Mouse (Mus musculus): ENCODE results near the gene Eri3. TPM values are rescaled to one million over a fixed set of nuclear protein-coding genes. Genes with fewer than 3 reads are reported as not detected.

The Eri3 gene
- total RNA-seq, 1 experiment, result 36.0 TPM

DNA sequence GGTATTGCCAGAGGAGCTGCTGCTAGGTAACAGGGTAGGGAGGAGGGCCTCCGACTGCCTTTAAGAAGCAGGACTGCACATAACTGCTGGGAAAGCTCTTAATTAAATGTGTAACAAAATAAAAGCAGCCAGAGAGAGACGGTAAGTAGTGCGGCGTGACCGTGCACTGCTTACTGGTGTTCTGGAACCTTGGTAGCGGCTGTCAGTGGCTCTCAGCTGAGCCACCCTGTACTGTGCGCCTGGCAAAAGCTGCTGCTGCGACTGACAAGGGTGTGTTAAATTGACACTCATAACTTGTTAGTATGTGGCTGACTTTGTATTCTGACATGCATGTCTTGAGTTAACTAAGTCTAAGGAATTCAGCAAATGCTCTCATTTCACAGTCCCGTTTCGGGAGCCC, 45.1 kb downstream of the Eri3 start:
- Histone ChIP-seq H3K9me3 (ENCODE audit: control insufficient read depth, insufficient read depth, low read depth, low read length) (no peaks in the 10 kb centered on the region), H3K27ac (ENCODE audit: insufficient read depth, low read depth, low read length, poor library complexity, severe bottlenecking) (no peak overlapping the region), H3K4me3 (ENCODE audit: insufficient read depth in 1 of 2, low read depth in 1 of 2, low read length in 2 of 2, poor library complexity in 1 of 2, severe bottlenecking in 1 of 2) (no peak overlapping the region), H3K36me3 (ENCODE audit: control insufficient read depth, insufficient read depth, low read length, poor library complexity, severe bottlenecking) (peaks cover 17% of the 10 kb centered on the region), H3K4me1 (ENCODE audit: control insufficient read depth in 2 of 2, insufficient read depth in 2 of 2, low read length in 2 of 2, poor library complexity in 1 of 2) (no peaks in the 10 kb centered on the region), H3K9ac (ENCODE audit: insufficient read depth, low read depth, low read length, poor library complexity, severe bottlenecking) (no peak overlapping the region)
- TF ChIP-seq CHD2 (IDR thresholded peaks at IDR 0.05; ENCODE audit: low read depth, low read length) (no peak), MAFK (IDR thresholded peaks at IDR 0.05; ENCODE audit: insufficient read depth, low read depth, low read length) (no peak), ZC3H11A (IDR thresholded peaks at IDR 0.05; ENCODE audit: borderline replicate concordance, low read depth, low read length) (no peak), ZNF384 (IDR thresholded peaks at IDR 0.05; ENCODE audit: low read depth, low read length) (no peak), HCFC1 (IDR thresholded peaks at IDR 0.05; ENCODE audit: borderline replicate concordance, insufficient read depth, low read length) (no peak)
- no peak for DNase-seq (ENCODE audit: low read depth, low spot score)
- in situ Hi-C loops (cut with MboI; ENCODE audit: low sequenced_read_pairs in 2 of 2, unreplicated experiment in 2 of 2), result no loop called here

DNA sequence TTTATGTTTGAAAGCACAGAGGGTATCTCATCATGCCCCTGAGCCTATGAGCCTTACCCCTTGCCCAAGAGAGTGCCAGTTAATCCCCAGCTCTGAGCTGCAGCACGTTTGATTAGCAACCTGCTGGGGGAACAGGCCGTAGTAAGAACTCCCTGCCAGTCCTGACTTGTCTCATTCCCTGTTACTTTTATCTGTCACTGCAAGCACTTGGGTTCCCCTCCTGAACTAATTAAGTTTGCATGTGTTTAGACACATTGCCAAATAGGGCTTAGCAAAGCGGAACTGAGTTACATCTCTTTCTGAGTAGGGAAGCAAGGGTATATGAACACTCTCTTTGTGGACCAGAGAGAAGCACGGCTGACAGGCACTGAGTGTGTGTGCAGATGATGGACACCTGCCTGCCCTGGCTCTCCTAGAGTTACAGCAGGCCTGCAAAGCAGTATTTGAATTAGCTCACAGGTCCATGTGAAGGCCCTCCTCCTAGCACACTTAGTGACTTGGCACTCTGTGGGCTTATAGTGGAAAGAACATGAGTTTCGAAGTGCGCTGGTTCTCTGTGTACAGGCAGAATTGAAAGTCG, 49.9 kb downstream of the Eri3 start:
- H3K4me1 ChIP-seq (ENCODE audit: control insufficient read depth in 2 of 2, insufficient read depth in 2 of 2, low read length in 2 of 2, poor library complexity in 1 of 2), result no peaks in the 10 kb centered on the region
- H3K27ac ChIP-seq (ENCODE audit: insufficient read depth, low read depth, low read length, poor library complexity, severe bottlenecking), result no peak overlapping the region
- H3K9me3 ChIP-seq (ENCODE audit: control insufficient read depth, insufficient read depth, low read depth, low read length), result no peaks in the 10 kb centered on the region
- no peak overlapping the region for H3K9ac ChIP-seq (ENCODE audit: insufficient read depth, low read depth, low read length, poor library complexity, severe bottlenecking)
- H3K4me3 ChIP-seq (ENCODE audit: insufficient read depth in 1 of 2, low read depth in 1 of 2, low read length in 2 of 2, poor library complexity in 1 of 2, severe bottlenecking in 1 of 2), result no peak overlapping the region
- DNase-seq (ENCODE audit: low read depth, low spot score), result no peak
- peaks cover 14% of the 10 kb centered on the region; the same call in 1 of the 2 replicates for H3K36me3 ChIP-seq (ENCODE audit: control insufficient read depth, insufficient read depth, low read length, poor library complexity, severe bottlenecking)
- in situ Hi-C loops (cut with MboI; ENCODE audit: low sequenced_read_pairs in 2 of 2, unreplicated experiment in 2 of 2), result no loop called here
- no peak for TF ChIP-seq CHD2 (IDR thresholded peaks at IDR 0.05; ENCODE audit: low read depth, low read length)
- TF ChIP-seq MAFK (IDR thresholded peaks at IDR 0.05; ENCODE audit: insufficient read depth, low read depth, low read length), result no peak
- TF ChIP-seq ZNF384 (IDR thresholded peaks at IDR 0.05; ENCODE audit: low read depth, low read length), result no peak
- no peak for TF ChIP-seq ZC3H11A (IDR thresholded peaks at IDR 0.05; ENCODE audit: borderline replicate concordance, low read depth, low read length)
- no peak for TF ChIP-seq HCFC1 (IDR thresholded peaks at IDR 0.05; ENCODE audit: borderline replicate concordance, insufficient read depth, low read length)

DNA sequence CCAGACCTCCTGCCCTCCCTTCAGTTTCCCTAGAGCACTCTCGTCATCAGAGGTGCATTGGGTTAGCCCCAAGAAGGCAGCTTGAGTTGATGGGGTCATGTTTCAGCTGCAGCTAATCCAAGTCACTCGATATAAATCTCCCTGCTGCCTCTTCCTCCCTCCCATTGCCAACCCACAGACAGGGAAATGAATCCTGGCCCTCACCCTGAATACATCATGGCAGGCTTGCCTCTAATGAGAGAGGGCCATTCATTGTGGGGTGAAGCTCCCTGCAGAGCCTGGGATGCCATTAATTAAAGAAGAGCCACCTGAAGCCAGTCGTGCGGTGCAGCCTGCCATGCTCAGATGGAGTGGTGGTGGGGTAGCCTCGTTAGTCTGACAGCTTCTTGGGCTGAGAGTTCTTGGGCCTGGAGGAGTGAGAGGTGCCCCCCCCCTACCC, 51.2 kb downstream of the Eri3 start:
- Histone ChIP-seq H3K9me3 (ENCODE audit: control insufficient read depth, insufficient read depth, low read depth, low read length) (no peaks in the 10 kb centered on the region), H3K27ac (ENCODE audit: insufficient read depth, low read depth, low read length, poor library complexity, severe bottlenecking) (no peak overlapping the region), H3K4me3 (ENCODE audit: insufficient read depth in 1 of 2, low read depth in 1 of 2, low read length in 2 of 2, poor library complexity in 1 of 2, severe bottlenecking in 1 of 2) (no peak overlapping the region), H3K36me3 (ENCODE audit: control insufficient read depth, insufficient read depth, low read length, poor library complexity, severe bottlenecking) (peaks cover 14% of the 10 kb centered on the region; the same call in 1 of the 2 replicates), H3K9ac (ENCODE audit: insufficient read depth, low read depth, low read length, poor library complexity, severe bottlenecking) (no peak overlapping the region), H3K4me1 (ENCODE audit: control insufficient read depth in 2 of 2, insufficient read depth in 2 of 2, low read length in 2 of 2, poor library complexity in 1 of 2) (no peaks in the 10 kb centered on the region)
- TF ChIP-seq ZC3H11A (IDR thresholded peaks at IDR 0.05; ENCODE audit: borderline replicate concordance, low read depth, low read length), result no peak
- TF ChIP-seq CHD2 (IDR thresholded peaks at IDR 0.05; ENCODE audit: low read depth, low read length), result no peak
- TF ChIP-seq MAFK (IDR thresholded peaks at IDR 0.05; ENCODE audit: insufficient read depth, low read depth, low read length), result no peak
- TF ChIP-seq HCFC1 (IDR thresholded peaks at IDR 0.05; ENCODE audit: borderline replicate concordance, insufficient read depth, low read length), result no peak
- TF ChIP-seq ZNF384 (IDR thresholded peaks at IDR 0.05; ENCODE audit: low read depth, low read length), result no peak
- DNase-seq (ENCODE audit: low read depth, low spot score), result no peak
- in situ Hi-C loops (cut with MboI; ENCODE audit: low sequenced_read_pairs in 2 of 2, unreplicated experiment in 2 of 2), result no loop called here

DNA sequence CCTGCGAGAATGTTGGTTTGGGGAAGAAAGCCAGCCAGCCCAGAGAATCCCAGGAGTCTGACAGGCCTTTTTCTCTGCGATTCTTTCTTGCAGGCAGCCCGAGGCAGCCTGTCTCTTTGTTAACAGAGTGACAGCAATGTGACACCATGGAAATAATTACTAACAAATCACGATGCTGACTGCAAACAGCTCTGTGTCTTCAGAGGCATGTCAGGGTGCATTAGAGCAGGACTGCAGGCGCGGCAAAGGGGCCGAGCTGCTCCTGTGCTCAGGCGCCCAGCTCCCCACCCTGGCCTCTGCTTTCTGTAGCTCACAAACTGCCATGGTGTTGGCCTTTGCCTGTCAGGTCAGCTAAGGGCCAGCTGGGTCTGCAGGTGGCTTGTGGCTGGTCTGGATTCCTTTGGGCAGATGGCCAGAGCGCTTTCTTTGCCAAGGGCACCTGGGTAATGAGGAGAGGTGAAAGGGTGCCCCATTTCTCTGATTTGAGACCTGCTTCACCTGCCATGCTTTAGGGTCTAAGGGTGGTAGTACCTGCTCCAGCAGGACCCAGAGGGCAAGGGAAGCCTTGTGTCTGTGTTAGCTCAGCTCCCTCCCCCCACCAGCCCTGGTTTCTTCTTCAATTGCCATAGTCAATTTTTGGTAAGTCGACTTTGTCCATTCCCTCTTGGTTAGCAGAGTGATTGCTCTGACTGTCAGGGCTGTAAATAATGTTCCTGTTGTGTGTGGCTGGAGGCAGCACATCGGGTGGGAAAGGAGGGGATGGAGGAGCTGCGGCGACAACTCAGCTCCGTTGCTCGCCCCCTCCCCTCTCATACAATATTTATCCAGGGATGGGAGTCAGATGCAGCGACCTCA, 55.2 kb downstream of the Eri3 start:
- H3K4me1 ChIP-seq (ENCODE audit: control insufficient read depth in 2 of 2, insufficient read depth in 2 of 2, low read length in 2 of 2, poor library complexity in 1 of 2), result no peaks in the 10 kb centered on the region; a peak in 1 of 4 replicates
- no peak overlapping the region for H3K4me3 ChIP-seq (ENCODE audit: insufficient read depth in 1 of 2, low read depth in 1 of 2, low read length in 2 of 2, poor library complexity in 1 of 2, severe bottlenecking in 1 of 2)
- no peaks in the 10 kb centered on the region for H3K9me3 ChIP-seq (ENCODE audit: control insufficient read depth, insufficient read depth, low read depth, low read length)
- H3K9ac ChIP-seq (ENCODE audit: insufficient read depth, low read depth, low read length, poor library complexity, severe bottlenecking), result no peak overlapping the region
- no peak for TF ChIP-seq ZNF384 (IDR thresholded peaks at IDR 0.05; ENCODE audit: low read depth, low read length)
- no peak for TF ChIP-seq HCFC1 (IDR thresholded peaks at IDR 0.05; ENCODE audit: borderline replicate concordance, insufficient read depth, low read length)
- no peak for TF ChIP-seq ZC3H11A (IDR thresholded peaks at IDR 0.05; ENCODE audit: borderline replicate concordance, low read depth, low read length)
- TF ChIP-seq MAFK (IDR thresholded peaks at IDR 0.05; ENCODE audit: insufficient read depth, low read depth, low read length), result no peak
- no peak for TF ChIP-seq CHD2 (IDR thresholded peaks at IDR 0.05; ENCODE audit: low read depth, low read length)
- in situ Hi-C loops (cut with MboI; ENCODE audit: low sequenced_read_pairs in 2 of 2, unreplicated experiment in 2 of 2), result no loop called here
- peaks cover 9% of the 10 kb centered on the region; the same call in 1 of the 2 replicates for H3K36me3 ChIP-seq (ENCODE audit: control insufficient read depth, insufficient read depth, low read length, poor library complexity, severe bottlenecking)
- no peak for DNase-seq (ENCODE audit: low read depth, low spot score)
- no peak overlapping the region for H3K27ac ChIP-seq (ENCODE audit: insufficient read depth, low read depth, low read length, poor library complexity, severe bottlenecking)

Data from ES-E14 (cell line).